Mouse (Mus musculus): ENCODE measurements around the gene Psmb9.

- TF ChIP-seq EP300 (IDR thresholded peaks at IDR 0.05; ENCODE audit: low read depth) (no peak), CTCF (IDR thresholded peaks at IDR 0.05; ENCODE audit: low read depth) (no peak)
These were observed 9.7 kb upstream of the Psmb9 start, which contains the start of gene Psmb8 for GRCm38 (mm10) chr17:34196941-34197894.
